Mouse (Mus musculus) liver, embryonic 14.5 days (tissue): Measurements from ENCODE around the gene Ust.

Experiments
- CTCF ChIP-seq: IDR thresholded peaks from 2 replicates; pipeline ENCODE4 v1.5.1; 2016; ENCODE audit warnings: antibody characterized with exemption, low read depth, control low read depth
- EP300 ChIP-seq: IDR thresholded peaks from 2 replicates; pipeline ENCODE4 v1.6.1; 2016; ENCODE audit warnings: antibody characterized with exemption, low read depth

DNA sequence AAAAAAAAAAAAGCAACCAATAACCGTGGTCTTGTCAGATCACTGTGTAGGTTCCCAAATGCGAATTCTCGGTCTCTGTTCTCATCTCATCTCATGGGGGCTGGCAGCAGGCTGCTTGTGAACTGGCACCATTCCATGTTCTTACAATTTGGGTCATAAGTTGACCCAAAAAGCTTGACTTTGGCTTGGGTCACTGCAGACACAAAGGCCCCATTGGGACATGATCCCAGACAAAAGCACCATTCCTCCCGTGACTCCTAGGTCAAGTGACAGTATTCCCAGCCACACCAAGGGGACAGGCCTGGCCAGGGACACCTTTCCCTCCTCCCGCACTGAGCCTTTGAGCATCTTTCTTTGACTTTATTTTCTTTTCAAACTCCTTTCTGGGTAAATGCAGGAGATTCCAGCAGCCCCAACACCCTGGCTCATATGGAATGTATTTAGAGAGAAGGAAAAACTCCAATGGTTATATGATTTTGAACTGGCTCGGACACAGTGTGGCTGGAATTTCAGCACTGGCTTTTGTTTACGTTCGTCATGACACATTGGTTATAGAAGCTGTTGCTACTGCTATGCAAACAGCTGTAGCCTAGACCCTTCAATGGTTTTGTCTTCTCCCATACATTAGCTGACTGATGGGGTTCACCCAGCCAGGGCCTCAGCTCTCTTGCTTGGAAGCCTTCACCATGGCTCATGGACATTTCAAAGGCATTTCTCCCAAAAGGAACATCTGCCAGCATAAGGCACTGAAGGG is 285.3 kb downstream of the Ust start:
- TF ChIP-seq CTCF (no peak), EP300 (no peak)
